Mouse (Mus musculus): ENCODE data around the gene Vmn1r74. TPM values are rescaled to one million over a fixed set of nuclear protein-coding genes. Genes with fewer than 3 reads are reported as not detected.
"Not testable (repeated sequence)": the region's sequence is repeated elsewhere in the genome, so short reads cannot be mapped to it uniquely, and the experiment has no call there.

Vmn1r74 gene
- polyA plus RNA-seq (2015; fragmentation: Nextera tagmentation; extraction: Ambion mirVana), result not detected in 2 replicates

DNA sequence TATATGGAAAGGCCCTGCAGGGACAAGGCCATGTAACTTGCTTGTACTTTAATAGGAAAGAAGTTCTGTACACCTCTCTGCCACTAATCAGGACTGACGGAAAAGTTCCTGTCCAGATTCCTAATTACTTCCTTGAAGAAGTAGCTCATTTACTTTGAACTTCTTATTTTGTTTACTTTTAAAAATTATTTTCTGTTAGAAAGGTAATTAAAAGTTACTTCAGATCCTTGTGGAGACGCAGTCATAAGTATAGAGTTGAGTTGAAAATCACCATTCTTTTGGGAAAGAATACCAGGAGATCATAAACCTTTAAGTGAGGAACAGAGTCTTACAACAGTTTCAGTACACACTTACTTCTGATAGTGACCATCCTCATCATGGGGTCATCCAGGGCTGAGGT, at the start of gene Vmn1r74:
Gene Vmn1r74 (plus strand): TSS at position 301 of the 400 bp plus-strand sequence.
- Histone ChIP-seq H3K27me3 (replicated peaks; ENCODE audit: insufficient read depth, low read length) (no peaks in the 10 kb centered on the region), H3K4me2 (replicated peaks; ENCODE audit: low read depth, low read length) (no peak within 1 kb of the TSS), H3K9ac (replicated peaks; ENCODE audit: low read depth) (no peak within 1 kb of the TSS), H3K9me3 (ENCODE audit: low read length) (0 out of 2 replicates have a peak, but pooled peaks cover 5% of the 10 kb centered on the region), H3K4me3 (ENCODE audit: low read depth, low read length) (no peak within 1 kb of the TSS), H3K4me1 (ENCODE audit: insufficient read depth, low read depth, low read length) (no peaks in the 10 kb centered on the region), H3K36me3 (ENCODE audit: insufficient read depth, low read length) (no peaks in the 10 kb centered on the region), H3K27ac (ENCODE audit: low read length) (no peak within 1 kb of the TSS)
- ATAC-seq (no peak), DNase-seq (ENCODE audit: low spot score) (no peak)
- 73% methylated on average over 2 of the region's 2 CpGs for WGBS
- no peak for TF ChIP-seq EP300 (IDR thresholded peaks at IDR 0.05)
- TF ChIP-seq CTCF (IDR thresholded peaks at IDR 0.05), result no peak

DNA sequence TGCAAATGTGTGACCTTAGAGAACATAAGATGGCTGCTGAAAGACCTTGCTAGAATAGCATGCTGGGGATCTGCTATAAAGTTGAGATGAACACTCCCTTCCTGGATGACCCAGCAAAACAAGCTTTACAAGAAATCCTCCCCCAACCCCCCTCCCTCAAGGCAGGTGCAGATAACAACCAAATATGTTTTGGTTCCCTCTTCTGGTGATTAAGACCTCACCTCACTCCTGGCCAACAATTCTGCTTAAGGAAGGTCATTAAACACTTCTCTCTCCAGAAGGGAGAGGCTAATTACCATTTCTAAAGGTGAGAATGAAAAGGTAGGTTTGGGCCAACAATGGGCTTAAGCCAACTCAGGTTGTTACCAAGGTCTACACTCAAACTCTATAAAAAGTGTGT, 20.0 kb upstream of the Vmn1r74 start:
- Histone ChIP-seq H3K9me3 (ENCODE audit: low read length) (no peaks in the 10 kb centered on the region), H3K36me3 (ENCODE audit: insufficient read depth, low read length) (no peaks in the 10 kb centered on the region), H3K9ac (replicated peaks; ENCODE audit: low read depth) (no peak overlapping the region), H3K4me3 (ENCODE audit: low read depth, low read length) (no peak overlapping the region), H3K27ac (ENCODE audit: low read length) (no peak overlapping the region), H3K27me3 (replicated peaks; ENCODE audit: insufficient read depth, low read length) (no peaks in the 10 kb centered on the region), H3K4me2 (replicated peaks; ENCODE audit: low read depth, low read length) (no peak overlapping the region), H3K4me1 (ENCODE audit: insufficient read depth, low read depth, low read length) (no peaks in the 10 kb centered on the region)
- TF ChIP-seq EP300 (IDR thresholded peaks at IDR 0.05) (no peak), CTCF (IDR thresholded peaks at IDR 0.05) (no peak)
- DNase-seq (ENCODE audit: low spot score) (no peak), ATAC-seq (no peak)

DNA sequence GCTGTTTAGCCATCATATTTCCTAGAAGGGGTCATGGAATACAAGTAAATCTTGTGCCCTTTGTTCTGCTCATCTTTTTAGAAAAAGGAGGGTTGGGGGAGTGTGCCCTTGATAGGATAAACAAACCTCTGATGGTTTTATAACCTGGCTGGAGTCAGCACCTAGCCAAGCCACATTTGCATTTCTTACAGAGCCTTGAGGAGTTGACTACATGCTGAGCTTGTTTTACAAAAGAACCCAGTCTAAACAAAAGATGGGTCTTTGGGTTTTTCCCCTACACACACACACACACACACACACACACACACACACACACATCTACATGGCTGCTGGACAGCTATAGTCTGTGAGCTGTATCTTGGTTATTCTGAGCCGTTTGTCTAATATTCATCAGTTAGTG, 11.6 kb upstream of the Vmn1r74 start:
- Histone ChIP-seq H3K4me1 (ENCODE audit: insufficient read depth, low read depth, low read length) (no peaks in the 10 kb centered on the region), H3K27ac (ENCODE audit: low read length) (no peak overlapping the region), H3K27me3 (replicated peaks; ENCODE audit: insufficient read depth, low read length) (no peaks in the 10 kb centered on the region), H3K9ac (replicated peaks; ENCODE audit: low read depth) (no peak overlapping the region), H3K4me2 (replicated peaks; ENCODE audit: low read depth, low read length) (no peak overlapping the region), H3K4me3 (ENCODE audit: low read depth, low read length) (no peak overlapping the region), H3K36me3 (ENCODE audit: insufficient read depth, low read length) (no peaks in the 10 kb centered on the region), H3K9me3 (ENCODE audit: low read length) (peaks cover 4% of the 10 kb centered on the region; the same call in 1 of the 2 replicates)
- ATAC-seq (no peak), DNase-seq (ENCODE audit: low spot score) (no peak)
- TF ChIP-seq EP300 (IDR thresholded peaks at IDR 0.05) (no peak), CTCF (IDR thresholded peaks at IDR 0.05) (no peak)
- 76% methylated on average over 1 of the region's 1 CpGs for WGBS

GRCm38 (mm10) chr7:11823246-11823645, 10.5 kb upstream of the Vmn1r74 start:
- not testable (repeated sequence) for H3K4me2 ChIP-seq (replicated peaks; ENCODE audit: low read depth, low read length); H3K4me1 ChIP-seq (ENCODE audit: insufficient read depth, low read depth, low read length); H3K27me3 ChIP-seq (replicated peaks; ENCODE audit: insufficient read depth, low read length); H3K9me3 ChIP-seq (ENCODE audit: low read length); H3K27ac ChIP-seq (ENCODE audit: low read length); ATAC-seq; H3K4me3 ChIP-seq (ENCODE audit: low read depth, low read length); H3K36me3 ChIP-seq (ENCODE audit: insufficient read depth, low read length); H3K9ac ChIP-seq (replicated peaks; ENCODE audit: low read depth); DNase-seq (ENCODE audit: low spot score)
- WGBS, result 82% methylated on average over 9 of the region's 9 CpGs

DNA sequence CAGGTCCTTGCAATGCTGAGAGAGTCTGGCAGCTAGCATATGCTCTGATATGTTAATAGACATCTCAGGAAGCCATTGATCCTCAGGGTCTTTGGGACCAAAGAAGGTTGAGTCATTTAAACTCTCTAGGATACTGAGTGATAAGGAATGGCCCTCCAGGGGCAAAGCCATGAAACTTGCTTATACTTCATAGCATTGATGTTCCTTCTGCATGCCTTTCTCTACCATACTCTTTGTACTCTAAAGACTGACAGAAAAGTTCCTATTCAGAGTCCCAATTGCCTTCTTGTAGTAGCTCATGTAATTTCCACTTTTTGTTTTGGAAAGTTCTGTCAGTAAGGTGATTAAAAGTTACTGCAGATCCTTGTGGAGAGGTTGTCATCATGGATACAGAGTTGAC, 40.5 kb downstream of the Vmn1r74 start, which contains the start of gene Vmn1r75:
Gene Vmn1r75 (plus strand): TSS at position 301 of the 400 bp plus-strand sequence.
- H3K9ac ChIP-seq (replicated peaks; ENCODE audit: low read depth), result no peak within 1 kb of the TSS
- H3K4me2 ChIP-seq (replicated peaks; ENCODE audit: low read depth, low read length), result no peak within 1 kb of the TSS
- no peak within 1 kb of the TSS for H3K4me3 ChIP-seq (ENCODE audit: low read depth, low read length)
- DNase-seq (ENCODE audit: low spot score) (no peak), ATAC-seq (no peak)
- H3K27me3 ChIP-seq (replicated peaks; ENCODE audit: insufficient read depth, low read length), result no peaks in the 10 kb centered on the region
- no peak for TF ChIP-seq EP300 (IDR thresholded peaks at IDR 0.05)
- TF ChIP-seq CTCF (IDR thresholded peaks at IDR 0.05), result no peak
- H3K9me3 ChIP-seq (ENCODE audit: low read length), result no peaks in the 10 kb centered on the region
- no peaks in the 10 kb centered on the region for H3K4me1 ChIP-seq (ENCODE audit: insufficient read depth, low read depth, low read length)
- no peaks in the 10 kb centered on the region for H3K36me3 ChIP-seq (ENCODE audit: insufficient read depth, low read length)
- no peak within 1 kb of the TSS for H3K27ac ChIP-seq (ENCODE audit: low read length)

Other genes with a start within 250 kb of the Vmn1r74 start
- not detected in 2 replicates for gene Zscan4-ps3, start 224.7 kb upstream of the Vmn1r74 start, polyA plus RNA-seq (2015; fragmentation: Nextera tagmentation; extraction: Ambion mirVana)
- gene Vmn1r72, start 153.8 kb upstream of the Vmn1r74 start, polyA plus RNA-seq (2015; fragmentation: Nextera tagmentation; extraction: Ambion mirVana), result not detected in 2 replicates
- not detected in 2 replicates for gene Vmn1r73, start 103.7 kb upstream of the Vmn1r74 start, polyA plus RNA-seq (2015; fragmentation: Nextera tagmentation; extraction: Ambion mirVana)
- gene Vmn1r75, start 40.6 kb downstream of the Vmn1r74 start, polyA plus RNA-seq (2015; fragmentation: Nextera tagmentation; extraction: Ambion mirVana), result not detected in 2 replicates
- not detected in 2 replicates for gene Vmn1r76, start 104.2 kb downstream of the Vmn1r74 start, polyA plus RNA-seq (2015; fragmentation: Nextera tagmentation; extraction: Ambion mirVana)
- not detected in 2 replicates for gene Vmn1r77, start 202.8 kb downstream of the Vmn1r74 start, polyA plus RNA-seq (2015; fragmentation: Nextera tagmentation; extraction: Ambion mirVana)